Mouse (Mus musculus) left cerebral cortex, postnatal 4 days (tissue): ENCODE results near the gene Shtn1. TPM values are rescaled to one million over a fixed set of nuclear protein-coding genes. Genes with fewer than 3 reads are reported as not detected.

Experiments used
- DNase-seq: peaks from one replicate; pipeline ENCODE4 v3.0.0-alpha.2; 2022
- intact Hi-C: fragments of 180-260 bp; cut with DNase I; formaldehyde crosslinking; loops from one replicate; pipeline ENCODE4 v1.15.1; 2025
- total RNA-seq, 2 experiments: library from RNA; stranded (reverse); gene quantifications; 2 replicates each; pipeline ENCODE4 v1.2.3; 2021

The Shtn1 gene
- total RNA-seq, 2 experiments from 2014 or later = 154 to 163 TPM

DNA sequence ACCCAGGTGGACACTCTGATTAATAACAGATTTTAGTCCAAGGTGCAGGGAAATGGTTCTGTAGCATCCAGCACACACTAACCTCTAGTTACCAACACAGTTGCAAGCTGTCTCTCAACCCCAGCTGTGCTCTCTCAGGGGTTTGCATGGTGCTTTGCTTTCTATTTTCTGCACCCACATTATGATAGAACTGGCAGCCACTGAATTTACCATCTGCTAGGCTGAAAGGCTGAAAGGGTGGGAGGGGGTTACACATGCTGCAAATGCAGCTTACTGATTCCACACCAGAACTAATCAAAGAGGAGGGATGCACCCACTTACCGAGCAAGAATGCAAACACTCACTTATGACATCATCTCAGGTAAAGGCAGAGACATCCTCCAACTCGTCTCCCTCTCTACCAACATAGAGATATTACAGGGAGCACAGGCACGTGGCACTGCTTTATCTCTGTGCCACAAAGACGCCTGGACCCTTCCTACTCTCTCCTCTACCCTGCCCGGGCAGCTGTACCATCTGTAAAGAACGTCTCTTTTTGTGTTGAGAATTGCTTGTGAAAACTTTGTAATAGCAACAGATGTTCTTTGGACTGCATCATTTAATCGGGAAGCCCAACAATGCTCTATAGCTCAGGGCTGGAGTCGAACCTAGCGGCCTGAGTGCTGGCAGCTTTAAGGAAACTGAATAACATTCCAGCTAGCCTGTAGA lies 23.0 kb downstream of the Shtn1 start:
- intact Hi-C loops = no loop called here
- no peak for DNase-seq

DNA sequence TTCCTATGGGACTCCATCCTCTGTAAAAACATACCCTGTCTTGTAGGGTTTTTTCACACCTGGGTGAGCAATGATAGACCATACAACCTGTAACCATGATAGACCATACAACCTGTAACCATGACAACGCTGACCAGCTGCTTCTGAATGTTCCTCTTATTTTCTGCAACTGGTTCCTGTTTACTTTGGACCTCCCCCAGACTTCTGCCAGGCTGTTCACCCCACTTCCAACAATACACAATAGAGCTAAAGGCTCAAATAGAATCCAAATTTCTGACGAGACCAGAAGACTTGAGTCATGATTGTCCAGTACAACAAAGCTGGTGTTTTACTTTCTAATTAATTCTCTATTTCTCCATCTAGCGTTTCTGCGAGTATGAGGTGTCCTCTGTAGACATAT lies 23.8 kb downstream of the Shtn1 start:
- intact Hi-C loops = no loop called here
- no peak for DNase-seq

DNA sequence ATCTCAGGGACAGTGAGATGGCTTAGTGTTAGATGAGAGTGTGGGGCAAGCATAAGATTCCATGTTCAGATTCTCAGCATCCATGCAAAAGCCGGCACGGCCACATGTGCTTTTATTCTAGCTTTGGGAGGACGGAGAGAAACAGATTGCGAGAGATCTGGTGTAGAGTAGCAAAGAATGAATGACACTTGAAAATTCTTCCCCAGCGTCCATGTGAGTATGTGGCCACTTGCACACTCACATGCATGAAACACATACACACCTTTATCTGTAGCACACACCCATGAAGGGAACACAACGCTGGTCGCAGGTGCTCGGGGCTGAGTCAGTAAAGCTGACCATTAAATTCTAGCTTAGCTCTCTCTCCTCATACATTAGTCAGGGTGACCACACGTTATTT lies 24.3 kb downstream of the Shtn1 start:
- intact Hi-C loops = no loop called here
- no peak for DNase-seq

DNA sequence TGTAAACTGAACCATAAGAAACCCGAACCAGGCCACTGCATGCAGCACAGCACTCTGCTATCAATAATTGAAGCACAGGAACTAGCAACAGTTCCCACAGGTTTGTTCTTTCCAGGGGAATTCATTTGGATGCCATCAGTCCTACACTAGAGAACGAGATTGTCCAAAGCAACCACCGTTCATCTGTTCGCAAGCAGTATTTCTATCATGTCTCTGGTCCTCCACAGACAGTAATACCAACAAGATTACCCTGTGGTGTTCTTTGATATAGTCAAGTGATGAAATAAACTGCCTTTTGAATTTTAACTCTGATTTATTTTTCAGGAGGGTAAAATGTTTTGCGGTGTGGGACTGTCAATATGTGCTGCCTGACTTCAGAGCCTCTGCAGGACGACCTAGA lies 27.0 kb downstream of the Shtn1 start:
- intact Hi-C loops = no loop called here
- no peak for DNase-seq

DNA sequence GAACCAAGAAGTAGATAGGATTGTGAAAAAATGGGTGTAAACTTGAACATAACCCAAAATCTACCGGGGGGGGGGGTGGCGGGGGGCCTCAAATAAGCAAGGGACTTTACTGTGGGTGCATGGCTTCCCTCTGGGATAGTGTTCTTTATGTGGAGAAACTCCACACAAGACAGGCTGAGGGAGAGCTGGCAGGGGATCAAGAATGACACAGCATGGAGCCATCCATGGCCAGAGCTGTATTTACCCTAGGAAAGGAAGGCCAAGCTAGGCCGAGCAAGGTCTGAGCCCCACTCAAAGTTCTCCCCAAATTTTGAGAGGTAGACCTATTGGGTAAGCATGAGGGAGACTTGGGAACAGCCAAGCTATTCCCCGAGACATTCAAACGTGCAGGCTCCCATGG lies 28.4 kb downstream of the Shtn1 start:
- intact Hi-C loops = no loop called here
- DNase-seq = peak; percentile 23

DNA sequence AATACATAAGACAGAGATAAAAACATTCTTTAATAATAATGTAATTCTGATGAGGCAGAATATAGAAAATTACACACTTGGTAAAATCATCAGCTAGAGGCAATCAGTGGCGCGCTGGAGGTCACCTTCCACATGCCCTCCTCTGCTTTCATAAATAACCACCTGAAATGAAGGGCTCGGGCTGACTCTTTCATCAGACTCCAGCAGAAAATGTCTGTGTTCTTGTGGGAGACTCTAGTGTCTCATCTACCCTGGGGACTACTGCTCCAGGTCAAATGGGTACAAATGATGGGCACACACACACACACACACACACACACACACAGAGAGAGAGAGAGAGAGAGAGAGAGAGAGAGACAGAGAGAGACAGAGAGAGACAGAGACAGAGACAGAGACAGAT lies 34.8 kb downstream of the Shtn1 start:
- intact Hi-C loops = no loop called here

DNA sequence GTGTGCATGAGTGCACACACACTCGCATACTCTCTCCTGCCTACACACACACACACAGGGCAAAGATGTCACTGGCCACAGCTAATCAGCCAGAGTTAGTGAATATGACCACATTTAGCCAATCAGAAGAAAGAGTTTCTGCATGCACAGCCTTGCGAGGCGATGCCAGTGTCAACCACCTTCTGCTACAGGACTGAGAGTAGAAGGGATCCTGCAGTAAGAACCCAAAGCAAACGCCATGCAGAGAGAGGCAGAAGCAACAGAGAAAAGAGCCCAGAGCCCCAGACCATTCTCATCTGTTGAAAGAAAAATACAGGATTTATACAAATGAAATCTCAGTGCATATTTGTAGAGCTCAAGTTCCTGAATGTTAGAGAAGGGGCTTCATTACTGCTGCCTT lies 37.1 kb downstream of the Shtn1 start:
- no peak for DNase-seq
- intact Hi-C loops = no loop called here

More for the DNA sequence above, 34.8 kb downstream of the Shtn1 start:
- no peak for DNase-seq

DNA sequence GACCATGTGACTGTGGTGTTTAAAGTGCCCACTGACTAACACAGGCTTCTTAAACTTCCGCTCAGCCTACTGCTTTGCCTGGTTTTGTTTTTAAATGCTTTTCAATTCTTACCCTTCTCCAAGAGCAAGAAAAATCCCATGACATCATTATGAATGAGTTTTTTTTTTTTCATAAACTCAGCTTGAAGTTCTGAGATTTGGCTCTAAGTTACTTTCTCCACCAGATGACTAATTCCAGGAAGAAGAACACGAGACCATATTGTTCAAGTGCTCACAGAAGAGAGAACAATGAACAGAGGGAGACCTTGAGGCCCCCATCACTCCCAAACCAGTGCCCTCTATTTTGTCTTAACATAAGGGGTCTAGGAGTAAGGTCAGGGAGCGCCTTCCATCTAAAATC lies 39.1 kb downstream of the Shtn1 start:
- intact Hi-C loops = no loop called here
- no peak for DNase-seq

DNA sequence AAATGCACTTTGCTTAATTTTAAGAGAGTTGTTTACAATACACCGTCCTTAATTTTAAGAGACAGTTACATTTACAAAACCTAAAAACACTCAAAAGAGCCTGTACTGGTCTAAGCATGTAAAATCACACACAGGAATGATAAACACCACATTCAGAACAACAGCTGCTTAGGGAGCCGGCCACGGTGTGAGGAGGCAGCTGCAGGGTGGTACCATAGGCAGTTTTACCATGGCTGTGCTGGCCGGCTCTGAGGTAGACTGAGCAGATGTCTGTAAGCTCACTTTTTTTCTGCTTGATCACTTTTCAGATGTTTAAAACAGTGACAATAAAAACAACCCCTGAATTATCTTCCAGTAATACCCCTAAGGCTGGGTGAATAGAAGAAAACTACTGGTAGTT lies 42.7 kb downstream of the Shtn1 start:
- DNase-seq = no peak
- intact Hi-C loops = no loop called here

DNA sequence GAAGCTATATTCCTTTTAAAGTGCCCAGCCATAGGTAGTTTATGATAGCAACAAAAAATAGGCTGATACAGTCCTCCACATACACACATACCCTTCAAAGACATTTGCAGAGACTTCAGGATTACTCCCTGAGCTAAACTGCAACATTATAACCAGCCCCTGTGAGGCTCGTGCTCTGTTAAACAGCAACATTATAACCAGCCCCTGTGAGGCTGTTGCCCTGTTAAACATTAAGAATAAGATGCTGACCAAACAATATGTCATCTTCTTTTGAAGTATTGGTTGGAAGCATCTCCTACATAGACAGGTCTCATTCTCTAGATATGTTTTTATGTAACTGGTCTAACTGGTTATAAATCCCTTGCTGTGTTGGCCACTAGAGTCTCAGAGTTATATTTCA lies 45.7 kb downstream of the Shtn1 start:
- no peak for DNase-seq
- intact Hi-C loops = no loop called here

DNA sequence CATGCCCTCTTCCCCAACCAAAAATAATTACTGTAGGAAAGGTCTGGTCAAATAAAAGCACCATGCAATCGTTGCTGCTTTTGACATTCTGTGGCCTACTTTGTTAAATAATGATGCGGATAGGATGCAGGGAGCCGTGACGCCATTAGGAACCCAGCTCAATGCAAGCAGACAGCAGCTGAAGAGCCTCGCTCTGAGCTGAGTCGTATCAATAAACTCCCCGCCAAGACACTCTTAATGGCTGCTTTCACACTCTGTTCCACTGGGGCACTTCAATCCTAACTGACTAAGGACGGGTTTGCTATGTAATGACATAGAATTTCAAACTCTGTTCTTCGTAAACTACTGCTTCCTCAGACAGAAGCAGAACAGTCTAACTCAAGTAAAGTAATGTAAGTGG lies 46.9 kb downstream of the Shtn1 start:
- intact Hi-C loops = no loop called here
- no peak for DNase-seq

DNA sequence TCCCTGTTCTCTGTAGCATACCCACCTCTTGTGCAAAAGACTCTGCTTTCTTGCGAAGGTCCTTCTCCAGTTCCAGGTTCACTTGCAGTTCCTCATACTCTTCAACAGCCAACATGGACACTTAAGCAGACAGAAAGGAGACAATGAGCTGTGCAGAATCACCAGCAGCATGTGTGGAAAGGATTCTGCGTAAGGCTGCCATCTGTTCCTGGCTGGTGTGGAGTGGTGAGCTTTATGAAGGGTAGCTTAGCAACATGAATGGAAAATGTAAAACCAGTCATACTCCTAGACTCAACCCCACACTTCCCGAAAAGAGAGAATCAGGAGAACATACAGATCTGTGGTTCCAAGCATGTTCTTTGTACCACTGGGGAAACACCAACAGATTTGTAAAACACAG lies 47.8 kb downstream of the Shtn1 start:
- no peak for DNase-seq
- intact Hi-C loops = no loop called here

DNA sequence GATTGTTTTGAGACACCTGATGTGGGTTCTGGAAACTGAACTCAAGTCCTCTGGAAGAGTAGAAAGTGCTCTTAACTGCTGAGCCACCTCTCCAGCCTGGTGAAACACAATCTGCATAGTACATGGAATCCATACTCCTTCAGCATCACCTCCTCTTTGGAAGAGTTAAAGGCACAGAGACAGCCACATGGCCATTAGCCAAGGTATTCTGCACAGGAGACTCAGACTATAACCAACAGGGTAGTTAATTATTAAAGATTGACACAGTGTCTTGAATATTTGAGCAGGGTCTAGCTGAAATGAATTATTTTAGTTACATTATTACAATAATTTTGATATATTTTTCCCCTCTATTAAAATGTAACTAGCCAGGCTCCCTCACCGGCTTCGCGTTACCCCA lies 52.0 kb downstream of the Shtn1 start:
- DNase-seq = no peak
- intact Hi-C loops = no loop called here

DNA sequence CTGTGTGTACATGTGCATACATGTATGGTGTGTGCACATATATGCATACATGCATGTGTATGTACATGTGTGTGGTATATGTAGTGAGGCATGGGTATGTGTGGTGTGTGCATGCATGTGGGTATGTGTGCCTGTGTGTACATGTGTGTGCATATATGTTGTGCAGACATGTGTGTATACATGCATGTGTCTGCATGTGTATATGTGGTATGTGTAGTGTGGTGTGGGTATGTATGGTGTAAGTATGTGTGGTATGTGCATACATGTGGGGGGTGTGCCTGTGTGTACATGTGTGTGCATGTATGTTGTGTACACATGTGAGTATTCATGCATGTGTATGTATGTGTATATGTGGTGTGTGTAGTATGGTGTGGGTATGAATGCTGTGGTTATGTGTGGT lies 54.3 kb downstream of the Shtn1 start:
- DNase-seq = no peak
- intact Hi-C loops = no loop called here

DNA sequence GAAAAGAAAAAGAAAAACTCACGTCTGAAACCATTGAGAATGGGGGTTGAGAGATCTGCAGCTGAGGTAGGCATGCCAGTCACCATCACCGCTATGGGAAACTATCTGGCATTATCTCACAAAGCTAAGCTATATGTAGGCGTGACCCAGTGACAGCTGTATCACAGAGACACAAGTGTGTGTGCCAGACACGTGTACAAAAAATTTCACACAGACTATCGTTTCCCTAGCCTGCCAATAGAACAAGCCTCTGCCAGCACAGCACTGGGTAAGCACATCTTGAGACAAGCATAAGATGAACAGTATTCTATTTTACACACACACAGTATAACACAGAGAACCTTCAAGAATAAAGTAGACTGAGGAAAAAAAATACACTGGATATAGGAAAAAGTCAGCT lies 65.1 kb downstream of the Shtn1 start:
- DNase-seq = no peak
- intact Hi-C loops = no loop called here

DNA sequence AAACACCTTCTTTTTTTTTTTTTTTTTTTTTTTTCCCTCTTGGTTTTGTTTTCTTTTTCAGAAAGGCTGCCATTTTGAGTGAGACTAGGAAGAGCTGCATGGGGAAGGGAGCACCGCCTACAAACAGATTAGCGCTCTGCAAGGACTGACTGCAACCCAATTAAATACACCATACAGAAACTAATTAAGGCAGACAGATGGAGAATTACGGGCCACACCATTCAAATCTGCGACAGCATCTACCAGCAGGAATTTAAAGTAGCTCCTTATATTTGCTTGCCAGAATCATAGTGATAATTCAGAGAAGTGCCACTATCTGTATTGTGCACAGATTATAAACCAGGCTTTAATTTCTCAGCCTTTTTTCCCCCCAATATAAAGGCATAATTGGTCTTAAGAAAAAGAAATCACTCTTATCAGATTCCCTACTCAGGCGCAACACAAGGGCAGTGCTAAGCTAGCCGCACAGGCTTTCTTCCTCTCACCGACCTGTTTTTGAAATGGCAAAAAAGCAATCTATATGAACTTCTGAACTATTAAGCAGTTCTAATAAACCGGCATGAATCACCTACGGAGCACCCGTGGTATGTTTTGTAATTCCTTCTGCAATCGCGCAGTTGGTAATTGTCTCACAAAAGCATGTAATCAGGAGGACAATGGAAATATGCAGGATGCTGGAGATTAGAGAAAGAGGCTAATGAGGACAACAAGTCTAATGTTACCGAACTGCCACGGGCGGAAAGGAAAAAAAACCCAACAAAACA lies 69.1 kb downstream of the Shtn1 start:
- intact Hi-C loops = no loop called here
- DNase-seq = no peak

DNA sequence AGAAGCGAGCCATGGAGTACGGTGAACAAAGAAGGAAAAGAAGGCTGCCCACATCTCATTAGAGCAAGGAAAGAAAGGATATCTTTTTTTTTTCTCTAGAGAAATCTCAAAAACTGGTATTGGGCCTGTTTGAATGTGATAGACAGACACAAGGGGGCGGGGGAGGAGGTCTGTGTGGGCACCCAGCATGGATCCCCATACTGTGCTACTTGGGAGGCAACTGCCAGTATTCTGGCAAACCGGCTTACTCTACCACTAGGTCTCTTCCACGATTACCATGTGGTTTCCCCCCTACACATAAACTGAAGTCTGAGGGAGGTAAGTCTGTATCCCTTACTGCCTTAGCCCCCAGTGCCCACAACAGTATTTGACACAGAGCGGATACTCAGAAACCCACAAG lies 73.1 kb downstream of the Shtn1 start:
- intact Hi-C loops = no loop called here

DNA sequence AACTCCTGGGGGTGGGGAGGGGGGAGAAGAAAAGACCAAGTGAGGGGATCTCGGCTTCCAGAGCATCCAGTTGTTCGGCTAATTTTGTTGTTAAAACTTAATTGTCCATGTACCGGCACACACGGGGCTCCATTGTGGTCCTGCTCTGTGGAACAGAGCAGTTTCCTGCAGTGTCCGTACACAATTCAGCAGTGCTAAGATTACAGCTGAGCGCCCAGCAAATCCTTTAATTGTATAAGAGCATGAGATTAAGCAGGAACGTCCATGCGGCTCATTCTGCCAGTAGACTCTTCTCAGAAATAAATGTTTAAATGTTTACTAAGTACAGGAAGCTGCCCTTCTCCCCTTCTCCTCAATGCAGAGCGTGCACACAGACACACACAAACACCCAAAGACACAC lies 94.3 kb downstream of the Shtn1 start:
- no peak for DNase-seq
- intact Hi-C loops = no loop called here

More for the DNA sequence above, 73.1 kb downstream of the Shtn1 start:
- DNase-seq = no peak

DNA sequence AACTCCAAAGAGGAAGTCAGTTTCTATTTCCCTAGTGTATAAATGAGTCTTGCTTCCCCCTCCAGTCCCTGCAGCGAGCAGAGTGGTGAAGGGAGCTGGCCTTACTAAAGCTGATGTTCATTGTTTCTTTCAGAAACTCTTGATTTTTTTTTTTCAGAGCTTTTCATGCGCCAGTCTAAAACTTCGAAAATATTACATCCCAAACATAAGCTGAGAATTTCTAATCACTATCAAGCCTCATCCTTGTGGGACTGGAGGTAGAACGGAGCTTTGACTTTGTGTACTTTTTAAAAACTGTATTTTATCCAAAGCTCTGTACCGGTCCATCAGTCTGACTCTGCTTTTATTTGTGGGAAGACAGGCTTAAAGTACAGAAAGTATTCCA lies 95.9 kb downstream of the Shtn1 start:
- intact Hi-C loops = no loop called here
- DNase-seq = no peak

DNA sequence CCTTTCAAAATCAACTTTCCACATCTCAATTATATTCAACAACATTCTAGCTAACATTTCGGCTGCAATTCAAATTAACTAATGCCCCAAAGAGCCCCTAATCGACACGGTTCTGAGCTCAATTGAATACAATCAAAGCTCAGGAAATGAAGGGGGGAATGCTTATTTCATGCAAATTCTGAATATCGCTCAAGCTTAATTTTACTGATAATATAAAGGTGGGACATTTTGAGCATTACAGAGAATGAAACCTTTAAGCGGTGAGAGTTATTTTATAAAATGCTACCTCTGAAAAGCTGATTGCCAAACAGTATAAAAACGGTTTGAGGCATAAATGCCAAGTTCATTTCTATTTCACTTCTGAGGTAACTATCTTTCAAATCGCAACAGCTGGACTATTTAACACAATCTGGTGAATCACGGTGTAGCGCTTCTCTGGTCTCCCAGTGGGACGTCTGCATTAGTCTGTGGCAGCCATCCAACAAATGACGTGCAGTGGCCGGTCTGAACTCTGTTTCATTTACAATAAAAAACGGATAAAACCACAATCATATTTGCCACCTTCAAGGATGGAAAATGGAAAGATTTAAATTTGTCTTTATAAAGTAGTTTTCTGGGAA lies 96.4 kb downstream of the Shtn1 start:
- DNase-seq = peak; percentile 65
- intact Hi-C loops = no loop called here

DNA sequence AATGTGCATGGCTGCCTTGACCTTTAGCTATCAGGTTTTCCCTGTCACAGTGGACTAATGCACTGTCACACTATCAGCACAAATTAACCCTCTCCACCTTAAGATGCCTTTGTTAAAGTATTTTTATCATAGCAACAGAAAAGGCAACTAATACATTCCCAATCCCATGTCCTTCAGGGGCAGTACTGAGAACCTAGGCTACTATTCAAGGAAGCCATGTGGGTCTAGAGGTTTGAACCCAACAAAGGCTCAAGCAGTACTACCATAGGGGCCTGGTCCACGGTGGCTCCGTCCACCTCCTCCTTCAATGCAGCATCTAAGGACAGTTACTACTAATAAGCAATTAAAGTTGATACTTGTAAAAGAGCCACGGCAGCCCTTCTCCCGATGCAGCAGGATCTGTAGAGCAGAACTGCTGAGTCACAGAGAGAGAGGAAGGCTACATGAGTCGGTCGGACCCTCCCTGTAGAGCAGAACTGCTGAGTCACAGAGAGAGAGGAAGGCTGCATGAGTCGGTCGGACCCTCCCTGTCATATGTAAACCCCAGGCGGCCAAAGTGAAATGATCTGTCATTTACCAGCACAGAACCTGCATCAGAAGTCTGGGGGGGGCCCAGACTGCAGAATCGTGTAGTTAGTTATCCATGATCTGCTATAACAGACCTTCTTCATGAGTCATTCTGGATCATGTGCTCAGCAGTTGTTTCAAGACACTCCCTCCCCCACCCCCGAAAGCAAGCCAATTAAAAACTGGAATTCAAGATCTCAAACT lies 97.3 kb downstream of the Shtn1 start:
- no peak for DNase-seq
- intact Hi-C loops = no loop called here
